Mouse (Mus musculus) neural tube, embryonic 12.5 days (tissue): ENCODE measurements at regions not wholly inside any gene's neighbourhood (a gene's known extent, or its start where the extent isn't known, plus 50 kb on each side); places are given as distances from the start of the nearest gene placed in this dataset.
A peak's percentile ranks its signal among the peaks of the same experiment; 100 is the strongest.

Experiments used
- ATAC-seq: fragments of 200-750 bp; cut with Nextera tagmentation; 2 replicates; pipeline ENCODE4 v1.8.0; 2017; ENCODE audit warnings: low read depth, mild to moderate bottlenecking, moderate TSS enrichment, moderate library complexity; ENCODE audit not compliant: low FRiP score
- H3K27ac ChIP-seq: fragments of 300-500 bp; sonication (generic); 2 replicates; pipeline ENCODE4 v1.5.1; 2016
- H3K27me3 ChIP-seq: fragments of 300-500 bp; sonication (generic); replicated peaks from 2 replicates; pipeline ENCODE4 v1.6.1; 2016; ENCODE audit warnings: mild to moderate bottlenecking
- H3K36me3 ChIP-seq: fragments of 300-500 bp; sonication (generic); 2 replicates; pipeline ENCODE4 v1.6.1; 2016; ENCODE audit warnings: mild to moderate bottlenecking
- H3K4me1 ChIP-seq: fragments of 300-500 bp; sonication (generic); 2 replicates; pipeline ENCODE4 v1.6.1; 2016
- H3K4me2 ChIP-seq: fragments of 300-500 bp; sonication (generic); replicated peaks from 2 replicates; pipeline ENCODE4 v1.6.1; 2016; ENCODE audit warnings: mild to moderate bottlenecking
- H3K4me3 ChIP-seq: fragments of 300-500 bp; sonication (generic); 2 replicates; pipeline ENCODE4 v1.5.1; 2016
- H3K9ac ChIP-seq: fragments of 300-500 bp; sonication (generic); 2 replicates; pipeline ENCODE4 v1.6.1; 2016; ENCODE audit warnings: mild to moderate bottlenecking
- H3K9me3 ChIP-seq: fragments of 300-500 bp; sonication (generic); 2 replicates; pipeline ENCODE4 v1.6.1; 2016; ENCODE audit warnings: mild to moderate bottlenecking
- WGBS: fragments of 180-500 bp; shearing (Covaris S2); methylation state at CpG from one replicate; pipeline ENCODE4 v1.1.7; 2016; 5-methylcytosine and 5-hydroxymethylcytosine counted together

GRCm38 (mm10) chr14:36614926-36615325, 353.7 kb downstream of the Ccser2 start:
- Histone ChIP-seq H3K4me1 (no peaks in the 10 kb centered on the region), H3K36me3 (no peaks in the 10 kb centered on the region), H3K4me3 (no peak overlapping the region), H3K27ac (no peak overlapping the region), H3K27me3 (no peaks in the 10 kb centered on the region), H3K4me2 (no peak overlapping the region), H3K9me3 (no peaks in the 10 kb centered on the region), H3K9ac (no peak overlapping the region)
- ATAC-seq: no peak
- 81% methylated on average over 3 of the region's 3 CpGs for WGBS

DNA sequence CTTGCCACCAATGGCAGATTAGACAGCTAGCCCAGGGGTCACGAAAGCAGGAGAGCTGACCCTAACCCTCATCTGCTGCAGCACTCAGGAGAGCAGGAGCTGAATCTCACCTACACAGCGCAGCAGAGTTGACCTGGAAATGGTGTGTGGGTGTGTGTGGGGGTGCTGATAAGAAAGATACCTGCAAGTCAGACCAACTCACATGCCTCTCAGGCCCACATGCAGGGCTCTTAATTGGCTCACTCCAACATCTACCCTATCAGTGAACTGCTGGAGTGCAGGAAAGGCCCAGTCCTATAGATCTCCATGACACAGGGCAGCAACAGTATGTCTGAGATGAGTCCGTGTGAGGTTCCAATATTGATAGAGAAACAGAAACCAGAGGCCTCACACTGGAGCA, 355.7 kb downstream of the Ccser2 start:
- no peaks in the 10 kb centered on the region for H3K4me1 ChIP-seq
- no peak for ATAC-seq
- H3K4me3 ChIP-seq: no peak overlapping the region
- no peaks in the 10 kb centered on the region for H3K27me3 ChIP-seq
- H3K27ac ChIP-seq: no peak overlapping the region
- no peaks in the 10 kb centered on the region for H3K9me3 ChIP-seq
- no peaks in the 10 kb centered on the region for H3K36me3 ChIP-seq
- no peak overlapping the region for H3K9ac ChIP-seq
- H3K4me2 ChIP-seq: no peak overlapping the region
- WGBS: 92% methylated on average over 3 of the region's 3 CpGs

DNA sequence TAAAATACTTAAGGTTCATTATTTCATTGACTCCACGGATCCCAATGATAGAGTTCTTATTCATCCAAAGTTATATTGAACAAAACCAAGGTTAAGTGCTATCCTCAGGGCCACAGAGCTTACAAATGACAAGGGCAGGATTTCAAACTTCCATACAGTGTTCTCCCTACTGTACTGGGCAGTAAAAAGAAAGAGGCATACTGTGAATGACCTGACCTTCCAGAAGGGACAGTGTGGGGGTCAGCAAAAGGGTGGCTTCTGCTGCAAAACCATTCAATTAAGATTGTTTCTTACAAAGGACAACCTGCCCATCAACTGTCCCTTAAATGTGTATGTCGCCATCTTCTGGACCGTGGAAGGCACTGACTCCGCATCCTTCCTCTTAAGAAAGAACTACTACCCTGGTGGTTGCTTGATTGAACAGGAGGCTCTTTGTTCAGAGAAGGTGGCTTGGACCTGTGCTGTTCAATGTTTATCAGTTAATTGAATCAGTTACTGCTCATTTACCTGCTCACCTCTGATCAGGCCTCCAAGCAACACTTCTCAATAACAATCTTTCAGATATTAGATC, 384.4 kb downstream of the Ccser2 start:
- no peaks in the 10 kb centered on the region for H3K36me3 ChIP-seq
- H3K4me1 ChIP-seq: no peaks in the 10 kb centered on the region
- no peaks in the 10 kb centered on the region for H3K27me3 ChIP-seq
- peak; percentile 65; the same call in 1 of the 2 replicates for ATAC-seq
- WGBS: 57% methylated on average over 4 of the region's 4 CpGs
- H3K27ac ChIP-seq: no peak overlapping the region
- no peak overlapping the region for H3K4me2 ChIP-seq
- H3K9me3 ChIP-seq: no peaks in the 10 kb centered on the region
- H3K9ac ChIP-seq: no peak overlapping the region
- H3K4me3 ChIP-seq: no peak overlapping the region

DNA sequence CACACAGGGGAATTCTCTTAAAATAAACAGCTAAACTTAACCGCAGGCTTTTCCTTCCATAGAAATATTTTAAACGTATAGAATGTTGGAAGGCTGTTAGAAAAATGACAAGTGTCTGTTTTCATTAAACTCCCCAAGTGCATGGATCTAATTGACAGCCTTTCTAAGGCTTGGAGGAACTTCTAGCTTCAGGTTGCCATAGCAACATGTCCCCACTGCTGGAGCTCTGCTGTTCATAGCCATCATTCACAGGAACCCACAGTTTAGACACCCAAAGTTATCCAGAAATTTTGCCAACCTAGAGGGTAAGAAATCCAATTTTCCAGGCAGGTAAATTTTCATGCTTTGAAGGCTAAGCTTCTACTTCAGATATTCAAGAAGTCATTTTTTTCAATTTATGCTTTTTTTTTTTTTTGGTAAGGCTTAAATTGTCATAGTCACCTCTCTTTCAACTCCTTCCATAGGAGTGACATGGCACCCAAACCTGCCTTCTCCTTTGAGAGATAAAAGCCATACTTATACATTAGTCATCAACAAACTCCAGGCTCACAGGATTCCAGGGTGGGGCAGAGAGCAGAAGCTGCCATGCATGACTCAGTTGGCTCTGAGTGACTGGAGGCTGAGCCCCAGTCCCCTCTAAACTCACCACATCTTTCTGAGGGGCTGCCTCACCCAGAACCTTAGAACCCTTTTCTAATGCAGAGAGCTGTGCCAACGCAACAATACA, 385.1 kb downstream of the Ccser2 start:
- no peak overlapping the region for H3K9ac ChIP-seq
- H3K9me3 ChIP-seq: no peaks in the 10 kb centered on the region
- H3K4me3 ChIP-seq: no peak overlapping the region
- H3K4me1 ChIP-seq: no peaks in the 10 kb centered on the region
- H3K27ac ChIP-seq: no peak overlapping the region
- WGBS: 81% methylated on average over 3 of the region's 3 CpGs
- no peaks in the 10 kb centered on the region for H3K27me3 ChIP-seq
- no peak for ATAC-seq
- no peak overlapping the region for H3K4me2 ChIP-seq
- H3K36me3 ChIP-seq: no peaks in the 10 kb centered on the region

DNA sequence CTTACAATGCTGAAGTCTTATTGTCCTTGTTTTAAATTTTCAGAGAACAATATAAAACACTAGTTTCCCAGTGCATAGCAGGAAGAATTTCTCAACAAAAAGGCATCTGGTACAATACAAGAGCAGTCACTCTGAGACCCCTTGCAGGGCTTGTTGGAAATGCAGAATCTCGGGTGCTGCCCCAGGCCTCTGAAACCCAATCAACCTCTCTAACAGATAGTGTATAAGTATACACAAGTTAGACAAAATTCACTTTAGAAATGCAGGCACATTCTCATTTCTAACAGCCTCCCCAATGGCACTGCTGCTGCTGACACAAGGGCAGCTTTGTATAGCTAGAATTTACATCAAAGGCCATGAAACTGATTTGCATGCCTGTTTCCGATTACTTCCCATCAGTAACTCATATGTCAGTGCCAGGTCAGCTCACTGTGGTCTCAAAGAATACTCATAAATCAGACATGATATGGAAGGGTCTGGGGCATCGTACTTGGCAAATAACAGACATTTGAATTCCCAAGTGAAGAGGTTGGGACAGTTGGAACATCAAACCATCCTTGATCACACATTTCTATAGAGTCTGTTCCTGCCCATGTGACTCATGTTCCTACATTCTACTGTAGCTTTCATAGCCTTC, 405.2 kb downstream of the Ccser2 start:
- H3K9me3 ChIP-seq: no peaks in the 10 kb centered on the region
- no peaks in the 10 kb centered on the region for H3K27me3 ChIP-seq

GRCm38 (mm10) chr14:36537402-36537801, 431.2 kb downstream of the Ccser2 start:
- no peak for ATAC-seq
- Histone ChIP-seq H3K4me3 (no peak overlapping the region), H3K36me3 (no peaks in the 10 kb centered on the region), H3K9ac (no peak overlapping the region), H3K27ac (no peak overlapping the region), H3K4me1 (no peaks in the 10 kb centered on the region), H3K4me2 (no peak overlapping the region), H3K27me3 (no peaks in the 10 kb centered on the region), H3K9me3 (no peaks in the 10 kb centered on the region)
- whole genome bisulfite sequencing: 89% methylated on average over 5 of the region's 5 CpGs

More for the DNA sequence above, 405.2 kb downstream of the Ccser2 start:
- Histone ChIP-seq H3K27ac (no peak overlapping the region), H3K4me2 (no peak overlapping the region), H3K36me3 (no peaks in the 10 kb centered on the region), H3K4me1 (no peaks in the 10 kb centered on the region), H3K4me3 (no peak overlapping the region), H3K9ac (no peak overlapping the region)
- 11% methylated on average over 3 of the region's 3 CpGs for WGBS
- ATAC-seq: peak; percentile 56; the same call in 1 of the 2 replicates

GRCm38 (mm10) chr14:36527310-36527709, 432.6 kb downstream of the 4930474N05Rik start:
- Histone ChIP-seq H3K27me3 (no peaks in the 10 kb centered on the region), H3K4me3 (no peak overlapping the region), H3K9ac (no peak overlapping the region), H3K27ac (no peak overlapping the region), H3K9me3 (no peaks in the 10 kb centered on the region), H3K4me2 (no peak overlapping the region), H3K4me1 (no peaks in the 10 kb centered on the region), H3K36me3 (no peaks in the 10 kb centered on the region)
- 79% methylated on average over 1 of the region's 1 CpGs for WGBS
- no peak for ATAC-seq

DNA sequence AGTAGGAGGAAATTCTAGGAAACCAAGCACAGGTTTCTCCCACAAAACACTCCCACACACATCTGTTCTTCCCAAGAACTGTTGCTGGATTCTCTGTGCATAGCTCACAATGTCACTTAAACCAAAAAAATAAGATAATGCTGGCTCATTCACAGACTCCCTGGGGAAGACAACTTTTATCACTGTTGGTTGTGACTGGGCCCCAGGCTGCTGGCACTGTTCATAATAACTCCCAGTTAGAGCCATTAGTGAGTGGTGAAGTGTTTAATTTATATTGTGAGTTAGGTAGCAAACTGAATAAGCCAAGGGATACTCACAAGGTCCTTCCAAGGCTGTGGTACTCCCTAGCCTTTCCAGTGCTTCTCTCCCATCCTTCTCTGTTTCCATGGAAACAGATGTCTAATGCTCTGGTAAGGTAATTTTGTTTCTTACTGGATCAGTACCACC, 430.9 kb downstream of the 4930474N05Rik start:
- Histone ChIP-seq H3K9ac (no peak overlapping the region), H3K27me3 (no peaks in the 10 kb centered on the region), H3K4me1 (no peaks in the 10 kb centered on the region), H3K4me3 (no peak overlapping the region), H3K36me3 (no peaks in the 10 kb centered on the region), H3K4me2 (no peak overlapping the region), H3K27ac (no peak overlapping the region), H3K9me3 (no peaks in the 10 kb centered on the region)
- ATAC-seq: no peak

DNA sequence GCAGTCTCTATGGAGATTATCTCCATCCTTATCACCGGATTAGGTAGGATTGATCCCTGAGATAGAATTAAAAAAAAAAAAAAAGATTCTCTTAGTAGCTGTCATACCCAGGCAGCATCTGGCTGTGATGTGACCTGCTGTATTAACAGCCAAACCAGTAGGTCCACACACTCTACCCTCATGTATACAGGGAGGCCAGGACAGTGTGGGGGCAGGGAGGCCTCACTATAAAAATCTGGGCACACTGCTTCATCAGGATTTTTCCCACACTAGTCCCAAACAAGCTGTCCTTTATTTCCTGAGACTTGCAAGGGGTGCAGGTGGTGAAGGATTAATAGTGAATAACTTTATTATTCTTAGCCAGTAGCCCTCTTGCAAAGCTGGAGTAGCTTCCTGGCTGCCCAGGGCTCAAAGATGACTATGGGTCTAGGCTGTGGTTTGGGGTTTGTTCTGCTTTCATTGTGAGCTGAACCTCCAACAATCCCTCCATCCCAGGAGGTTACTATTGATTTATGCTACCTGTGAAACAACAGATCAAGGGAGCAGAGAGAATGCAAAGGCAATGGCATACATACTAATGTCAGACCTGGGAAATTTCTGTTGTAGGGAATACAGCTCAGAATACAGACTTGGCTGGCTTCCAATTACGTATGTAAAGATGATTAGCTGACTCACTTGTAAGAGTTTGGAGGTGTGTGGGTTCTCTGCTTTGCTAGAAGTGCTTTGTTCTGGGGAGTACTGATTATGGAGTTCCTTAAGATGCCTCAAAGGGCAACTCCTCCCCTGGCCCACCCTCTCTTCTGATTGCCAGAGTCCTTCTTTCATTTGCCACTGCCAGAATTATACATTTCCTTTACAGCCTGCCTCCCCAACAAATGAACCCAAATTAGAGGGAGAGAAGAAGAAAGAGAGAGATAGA, 407.6 kb downstream of the 4930474N05Rik start:
- Histone ChIP-seq H3K4me1 (no peaks in the 10 kb centered on the region), H3K36me3 (no peaks in the 10 kb centered on the region), H3K4me3 (no peak overlapping the region), H3K9me3 (no peaks in the 10 kb centered on the region), H3K27me3 (no peaks in the 10 kb centered on the region), H3K9ac (no peak overlapping the region), H3K27ac (no peak overlapping the region), H3K4me2 (no peak overlapping the region)
- 69% methylated on average over 2 of the region's 2 CpGs for WGBS
- ATAC-seq: peak; percentile 48; the same call in 1 of the 2 replicates

DNA sequence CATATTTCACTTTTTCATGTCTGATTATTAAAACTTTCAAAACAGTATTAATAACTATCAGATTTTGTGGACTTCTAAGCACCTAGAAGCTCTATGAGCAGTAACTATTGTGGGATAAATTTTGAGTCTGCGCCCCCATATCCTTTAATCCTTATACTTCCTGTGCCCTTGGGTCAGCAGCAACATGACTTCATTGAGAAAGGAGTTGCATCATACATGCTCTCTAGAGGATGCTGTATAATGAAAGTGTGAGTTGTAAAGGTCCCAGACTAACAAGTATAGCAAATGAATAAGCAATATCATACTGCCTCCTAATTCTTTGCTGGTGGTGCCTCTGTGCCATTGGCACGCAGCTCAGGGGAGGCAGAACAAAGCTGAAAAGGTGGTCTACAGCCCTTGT, 404.6 kb downstream of the 4930474N05Rik start:
- no peaks in the 10 kb centered on the region for H3K9me3 ChIP-seq
- H3K4me3 ChIP-seq: no peak overlapping the region
- WGBS: 95% methylated on average over 2 of the region's 2 CpGs
- H3K36me3 ChIP-seq: no peaks in the 10 kb centered on the region
- no peaks in the 10 kb centered on the region for H3K27me3 ChIP-seq
- H3K4me1 ChIP-seq: no peaks in the 10 kb centered on the region
- H3K9ac ChIP-seq: no peak overlapping the region
- ATAC-seq: no peak
- H3K27ac ChIP-seq: no peak overlapping the region
- no peak overlapping the region for H3K4me2 ChIP-seq

DNA sequence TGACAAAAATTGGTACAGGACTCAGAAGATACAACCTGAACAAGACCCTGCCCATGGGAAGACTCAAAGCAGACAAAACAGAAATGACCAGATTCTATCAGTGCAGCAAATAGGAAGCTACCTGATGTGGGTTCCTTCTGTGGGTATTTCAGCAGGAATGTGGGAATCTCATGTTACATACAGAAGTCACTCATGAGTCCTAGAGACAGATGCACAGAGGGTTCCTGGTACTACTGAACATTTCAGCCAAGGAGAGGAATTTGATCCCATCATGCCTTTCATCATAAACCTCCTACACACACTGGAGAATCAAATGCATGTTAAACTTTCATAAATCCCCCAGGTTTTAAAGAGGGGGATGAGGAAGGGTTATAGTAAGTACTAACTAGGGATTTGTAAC, 390.8 kb downstream of the 4930474N05Rik start:
- H3K27me3 ChIP-seq: no peaks in the 10 kb centered on the region
- no peaks in the 10 kb centered on the region for H3K4me1 ChIP-seq
- H3K9ac ChIP-seq: no peak overlapping the region
- H3K4me2 ChIP-seq: no peak overlapping the region
- H3K4me3 ChIP-seq: no peak overlapping the region
- H3K27ac ChIP-seq: no peak overlapping the region
- no peaks in the 10 kb centered on the region for H3K9me3 ChIP-seq
- H3K36me3 ChIP-seq: no peaks in the 10 kb centered on the region
- ATAC-seq: no peak

DNA sequence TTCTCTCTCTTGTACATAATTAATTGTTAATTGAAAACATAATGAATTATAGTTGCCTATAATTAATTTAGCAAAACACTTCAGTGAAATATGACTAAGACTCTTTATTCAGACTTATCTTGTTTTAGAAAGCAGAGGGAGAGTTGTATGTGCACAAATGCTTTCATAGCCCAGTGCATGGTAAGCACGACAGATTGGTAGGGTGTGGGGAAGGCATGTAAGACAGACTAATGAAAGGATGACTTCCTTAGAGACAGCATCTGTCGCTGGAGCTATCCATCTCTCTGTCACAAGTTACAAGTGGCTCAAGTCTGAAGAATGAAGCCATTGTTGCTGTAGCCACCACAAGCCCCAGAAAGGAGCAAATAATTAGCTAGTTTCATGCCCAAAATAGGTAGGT, 376.9 kb downstream of the 4930474N05Rik start:
- Histone ChIP-seq H3K4me3 (no peak overlapping the region), H3K4me2 (no peak overlapping the region), H3K4me1 (no peaks in the 10 kb centered on the region), H3K36me3 (no peaks in the 10 kb centered on the region), H3K27me3 (no peaks in the 10 kb centered on the region), H3K9ac (no peak overlapping the region), H3K27ac (no peak overlapping the region), H3K9me3 (no peaks in the 10 kb centered on the region)
- 40% methylated on average over 2 of the region's 2 CpGs for WGBS
- ATAC-seq: 0 out of 2 replicates have a peak, but pooled peaks have one; percentile 56
